Mouse (Mus musculus): ENCODE data around the gene Primpol.

Primpol gene

GRCm38 (mm10) chr8:46559428-46559827 is 57.6 kb downstream of the Primpol start:
- DNase-seq (ENCODE audit: low spot score) = peak; percentile 27

GRCm38 (mm10) chr8:46552441-46552765 is 64.6 kb downstream of the Primpol start:
- DNase-seq (ENCODE audit: low spot score) = peak; percentile 13

DNA sequence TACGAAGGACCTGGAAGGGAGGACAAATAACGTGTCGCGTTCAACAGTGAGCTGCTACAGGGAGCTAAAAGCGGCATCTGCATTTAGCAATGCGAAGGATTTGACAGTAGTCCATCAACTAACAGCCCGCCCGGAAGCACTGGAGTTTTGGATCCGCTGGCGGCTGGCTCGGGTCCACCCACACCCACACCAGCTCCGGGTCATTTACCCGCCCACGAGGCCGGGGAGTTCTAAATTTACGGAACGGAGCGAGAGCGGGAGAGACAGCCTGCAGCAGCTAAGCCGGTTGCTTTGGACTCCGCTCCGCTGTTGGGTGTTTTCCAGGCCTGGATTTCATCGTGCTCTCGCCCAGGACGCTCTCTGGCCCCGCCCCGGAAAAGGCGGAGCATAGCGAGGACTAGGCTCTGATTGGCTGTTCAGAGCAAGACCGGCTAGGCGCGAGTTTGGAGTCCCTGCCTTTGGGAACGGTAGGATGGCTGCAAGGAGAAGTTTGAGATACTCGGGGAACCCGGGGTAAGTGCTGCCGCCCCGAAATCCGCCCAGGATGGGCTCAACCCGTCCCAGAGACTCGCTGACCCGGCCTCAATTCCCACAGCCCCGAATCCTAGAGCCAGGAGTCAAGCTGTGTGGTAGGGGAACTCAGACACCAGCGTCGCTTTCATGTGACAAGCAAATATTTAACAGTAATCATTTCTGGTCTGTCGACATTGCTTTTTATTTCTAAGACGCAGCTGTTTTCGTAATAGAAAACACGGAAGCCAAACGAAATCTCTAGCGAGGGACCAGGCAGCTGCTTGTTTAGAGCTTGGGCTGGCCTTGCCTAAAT is 65.2 kb downstream of the Primpol start, which contains the start of gene Cenpu:
Cenpu (plus strand) TSS at position 414 of the 826 bp plus-strand sequence.
- DNase-seq (ENCODE audit: low spot score) = peak; percentile 99

DNA sequence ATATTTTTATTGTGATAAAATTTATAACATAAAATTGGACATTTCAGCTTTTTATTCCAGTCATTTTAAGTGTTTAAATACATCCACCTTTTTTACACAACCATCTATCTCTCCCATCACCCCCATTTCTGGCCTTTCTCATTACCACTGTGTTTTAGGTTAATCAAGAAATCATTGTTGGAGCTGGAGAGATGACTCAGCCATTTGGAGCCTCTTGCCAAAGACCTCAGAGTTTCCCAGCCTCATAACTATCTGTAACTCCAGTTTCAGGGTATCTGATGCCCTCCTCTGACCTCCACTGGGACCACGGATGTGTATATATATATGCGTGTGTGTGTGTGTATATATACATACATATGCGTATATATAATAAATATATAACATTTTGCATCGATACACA is 66.0 kb downstream of the Primpol start:
- no peak for DNase-seq (ENCODE audit: low spot score)

- DNase-seq (ENCODE audit: low spot score) = no peak
Observed at GRCm38 (mm10) chr8:46550058-46550457, 67.0 kb downstream of the Primpol start.

DNA sequence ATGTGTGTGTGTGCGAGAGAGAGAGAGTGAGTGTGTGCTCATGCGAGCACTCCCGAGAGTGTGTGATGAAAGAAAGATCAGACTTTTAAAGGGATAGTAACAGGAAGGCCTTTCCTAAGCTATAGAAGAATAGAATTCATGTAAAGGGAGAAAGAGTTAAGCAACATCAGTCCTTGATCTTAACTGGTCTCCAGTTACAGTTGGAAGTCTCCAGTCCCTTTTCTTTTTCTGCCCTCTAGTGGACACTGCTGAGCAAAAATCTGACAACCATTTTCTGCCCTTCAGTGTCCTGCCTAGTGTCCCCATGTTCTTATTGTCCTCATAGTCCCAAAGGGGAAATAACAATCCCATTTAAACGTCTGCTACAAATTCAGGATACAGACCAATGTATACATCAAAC is 69.8 kb downstream of the Primpol start:
- no peak for DNase-seq (ENCODE audit: low spot score)

DNA sequence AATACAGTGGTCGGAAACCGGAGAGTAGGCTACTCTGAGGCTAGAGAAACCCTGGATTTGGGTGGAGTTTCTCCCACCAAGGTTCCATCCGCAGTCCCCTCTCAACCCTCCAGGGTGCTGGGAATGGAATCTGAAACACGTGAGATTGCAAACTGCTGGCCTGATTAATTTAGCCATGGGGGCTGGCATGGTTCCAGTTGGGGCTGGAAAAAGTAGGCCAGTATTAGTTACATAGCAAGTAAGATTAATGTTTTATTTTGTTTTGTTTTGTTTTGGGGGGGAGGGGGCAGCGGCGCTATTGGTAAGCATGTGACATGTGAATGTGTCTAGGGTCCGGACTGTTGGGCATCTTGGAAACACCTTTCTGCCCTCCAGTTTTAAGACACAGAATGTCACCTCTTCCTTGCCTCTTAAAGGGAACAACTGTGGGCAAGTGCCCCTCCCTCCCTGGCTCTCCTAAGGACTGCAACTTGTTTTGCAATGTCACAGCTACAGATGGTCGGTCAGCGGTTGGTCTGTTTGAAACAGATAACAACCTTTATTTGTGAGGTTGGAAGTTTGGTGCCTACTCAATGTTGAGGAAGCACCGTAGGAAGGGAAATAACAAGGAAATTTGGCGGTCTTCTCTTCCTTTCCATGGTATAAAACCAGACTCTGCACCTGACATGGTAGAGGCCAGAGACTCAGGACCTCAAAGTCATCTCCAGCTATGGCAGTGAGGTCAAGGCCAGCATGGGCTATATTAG is 70.4 kb downstream of the Primpol start:
- no peak for DNase-seq (ENCODE audit: low spot score)

GRCm38 (mm10) chr8:46545854-46546253 is 71.2 kb downstream of the Primpol start:
- no peak for DNase-seq (ENCODE audit: low spot score)

DNA sequence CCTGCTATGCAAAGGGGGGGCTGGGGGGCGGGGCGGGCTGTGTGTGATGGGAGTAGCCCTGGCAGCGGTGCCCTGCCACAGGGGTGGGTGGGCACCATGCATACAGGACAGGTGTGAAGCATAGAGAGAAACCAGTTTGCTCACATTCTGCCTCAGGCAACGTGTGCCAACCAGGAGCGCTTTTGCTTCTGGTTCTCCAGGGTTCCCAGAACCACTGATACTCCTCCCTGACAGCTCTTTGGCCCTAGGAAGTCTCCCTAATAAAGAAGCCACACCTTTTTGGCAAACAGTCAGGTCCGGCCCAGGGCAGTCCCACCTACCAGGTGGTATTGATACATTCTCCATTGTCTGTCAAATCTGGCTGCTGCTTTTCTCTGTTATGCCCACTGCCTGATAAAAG is 73.3 kb downstream of the Primpol start:
- DNase-seq (ENCODE audit: low spot score) = no peak

- no peak for DNase-seq (ENCODE audit: low spot score)
Observed at GRCm38 (mm10) chr8:46543191-46543590, 73.8 kb downstream of the Primpol start.

GRCm38 (mm10) chr8:46539701-46540100 is 77.3 kb downstream of the Primpol start:
- DNase-seq (ENCODE audit: low spot score) = no peak

GRCm38 (mm10) chr8:46533926-46534325 is 83.1 kb downstream of the Primpol start:
- DNase-seq (ENCODE audit: low spot score) = no peak

- DNase-seq (ENCODE audit: low spot score) = no peak
Observed at GRCm38 (mm10) chr8:46530541-46530940, 86.5 kb downstream of the Primpol start.

- DNase-seq (ENCODE audit: low spot score) = no peak
Observed at GRCm38 (mm10) chr8:46529508-46529907, 87.5 kb downstream of the Primpol start.

GRCm38 (mm10) chr8:46526821-46527220 is 90.2 kb downstream of the Primpol start:
- DNase-seq (ENCODE audit: low spot score) = no peak

- no peak for DNase-seq (ENCODE audit: low spot score)
Observed at GRCm38 (mm10) chr8:46526098-46526497, 90.9 kb downstream of the Primpol start.
